Mouse (Mus musculus): ENCODE results near the gene Adarb1.
A peak's percentile ranks its signal among the peaks of the same experiment; 100 is the strongest.

The Adarb1 gene

DNA sequence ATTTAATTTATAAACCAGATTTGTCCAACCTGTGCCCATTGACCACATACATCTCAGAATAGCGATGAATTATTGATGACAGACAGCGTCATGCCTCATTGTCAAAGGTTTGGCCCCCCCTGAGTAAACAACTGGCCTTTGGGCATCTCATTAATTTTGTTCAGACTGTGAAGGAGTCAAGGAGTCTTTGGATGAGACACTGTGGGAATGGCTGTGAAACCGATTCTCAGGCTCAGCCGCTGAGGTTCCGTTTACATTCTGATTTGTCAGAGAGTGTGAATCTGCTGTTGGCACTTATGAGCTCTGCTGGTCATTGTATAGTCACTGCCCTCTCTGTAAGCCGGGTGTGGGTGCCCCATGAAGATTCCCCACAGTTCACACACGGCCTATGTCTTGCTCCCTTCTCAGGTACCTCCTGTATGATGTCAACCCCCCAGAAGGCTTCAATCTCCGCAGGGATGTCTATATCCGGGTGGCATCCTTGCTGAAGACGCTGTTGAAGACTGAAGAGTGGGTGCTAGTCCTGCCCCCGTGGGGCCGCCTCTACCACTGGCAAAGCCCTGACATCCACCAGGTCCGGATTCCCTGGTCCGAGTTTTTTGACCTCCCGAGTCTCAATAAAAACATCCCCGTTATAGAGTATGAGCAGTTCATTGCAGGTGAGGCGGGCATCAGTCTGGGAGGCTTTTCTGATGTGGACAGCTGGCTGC, 157.7 kb downstream of the Adarb1 start:
- DNase-seq (ENCODE audit: low spot score) = no peak

DNA sequence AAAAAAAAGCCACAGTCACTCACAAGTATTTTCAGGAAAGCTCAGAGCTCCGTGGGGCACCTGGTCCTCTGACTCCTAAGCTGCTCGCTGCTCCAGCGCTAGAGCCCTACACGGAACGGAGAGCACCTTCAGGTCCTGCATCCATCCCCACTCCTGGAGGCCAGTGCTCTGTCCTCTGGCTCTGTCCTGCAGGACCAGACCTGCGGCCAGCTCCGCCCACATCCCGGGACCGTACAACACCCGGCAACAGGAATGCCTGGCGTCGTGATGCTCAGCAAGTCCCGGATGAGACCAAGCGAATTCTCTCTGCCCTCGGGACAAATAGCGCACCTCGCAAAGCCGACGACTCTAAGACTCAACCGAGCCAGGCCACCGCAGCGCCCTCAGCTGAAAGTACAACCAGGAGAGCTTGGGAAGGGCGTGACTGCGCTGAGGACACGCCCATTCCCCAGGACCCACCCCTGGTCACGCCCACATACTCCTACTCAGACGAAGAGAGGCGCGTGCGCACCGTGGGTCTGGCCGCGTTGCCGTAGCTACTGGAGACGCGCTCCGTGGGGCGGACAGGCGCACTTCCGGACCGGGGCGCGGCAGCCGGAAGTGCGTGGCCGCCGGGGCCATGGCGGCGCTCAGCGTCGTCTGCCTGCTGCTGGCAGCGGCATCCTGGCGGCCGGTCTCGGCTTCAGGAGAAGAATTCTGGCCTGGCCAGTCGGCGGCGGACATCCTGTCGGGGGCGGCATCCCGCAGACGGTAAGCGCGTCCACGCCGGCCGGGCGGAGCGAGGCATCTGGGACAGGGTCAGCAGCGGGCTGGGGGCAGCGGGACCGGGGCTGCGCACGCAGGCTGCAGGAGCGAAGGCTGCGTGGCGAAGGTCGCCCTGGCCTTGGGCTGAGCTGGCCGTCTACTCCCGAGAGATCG, 159.1 kb downstream of the Adarb1 start, which contains the start of gene Pofut2:
TSS of gene Pofut2 (plus strand) at position 515 of the 918 bp plus-strand sequence.
- DNase-seq (ENCODE audit: low spot score) = peak; percentile 89

DNA sequence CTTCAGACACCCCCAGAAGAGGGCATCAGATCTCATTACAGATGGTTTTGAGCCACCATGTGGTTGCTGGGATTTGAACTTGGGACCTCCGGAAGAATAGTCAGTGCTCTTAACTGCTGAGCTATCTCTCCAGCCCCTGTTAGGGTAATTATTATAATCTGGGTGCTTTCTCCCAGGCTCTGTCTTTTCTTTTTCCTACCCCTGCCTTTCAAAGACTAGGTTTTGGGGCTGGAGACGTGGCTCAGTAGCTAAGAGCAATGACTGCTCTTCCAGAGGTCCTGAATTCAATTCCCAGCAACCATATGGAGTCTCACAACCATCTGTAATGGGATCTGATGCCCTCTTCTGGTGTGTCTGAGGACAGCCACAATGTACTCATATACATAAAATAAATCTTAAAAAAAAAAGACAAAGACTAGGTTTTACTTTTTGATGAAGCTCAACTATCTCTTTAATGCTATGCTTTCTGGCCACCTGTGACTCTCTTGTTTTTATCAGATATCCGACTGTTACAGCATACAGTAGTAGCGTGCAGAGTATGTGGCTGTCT, 160.0 kb downstream of the Adarb1 start:
- no peak for DNase-seq (ENCODE audit: low spot score)

DNA sequence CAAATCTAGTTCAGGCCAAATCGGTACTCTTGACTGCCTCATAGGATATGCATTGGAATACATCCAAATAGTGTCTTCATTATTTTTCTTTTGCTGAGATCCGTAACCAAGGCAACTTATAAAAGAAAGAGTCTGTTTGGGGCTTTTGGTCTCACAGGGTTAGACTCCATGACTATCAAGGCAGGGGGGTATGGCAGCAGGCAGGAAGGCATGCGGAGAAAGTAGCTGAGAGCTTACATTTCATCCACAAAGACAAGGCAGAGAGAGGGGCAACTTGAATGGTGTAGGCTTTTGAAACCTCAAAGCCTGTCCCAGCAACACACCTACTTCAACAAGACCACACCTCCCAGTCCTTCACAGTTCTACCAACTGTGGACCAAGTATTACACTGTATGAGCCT, 162.4 kb downstream of the Adarb1 start:
- DNase-seq (ENCODE audit: low spot score) = no peak

DNA sequence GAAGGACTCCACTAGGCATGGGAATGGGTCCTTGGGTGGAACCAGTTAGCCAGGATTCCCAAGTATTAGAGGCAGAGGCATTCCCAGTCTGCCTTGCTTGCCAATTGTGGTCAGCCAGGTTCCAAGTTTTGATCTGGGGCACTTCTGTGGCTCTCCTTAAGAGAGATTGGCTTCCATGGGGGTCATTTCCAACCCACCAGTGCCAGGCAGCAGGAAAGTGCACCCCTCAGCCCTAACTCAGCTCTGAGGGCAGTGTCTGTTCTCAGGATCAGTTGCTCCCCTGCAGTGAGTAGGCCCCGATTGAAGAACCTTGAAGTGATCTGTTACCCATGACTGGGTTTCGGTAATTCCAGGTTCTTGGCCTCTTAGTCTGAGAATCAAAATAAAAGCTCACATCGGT, 162.8 kb downstream of the Adarb1 start:
- DNase-seq (ENCODE audit: low spot score) = no peak

DNA sequence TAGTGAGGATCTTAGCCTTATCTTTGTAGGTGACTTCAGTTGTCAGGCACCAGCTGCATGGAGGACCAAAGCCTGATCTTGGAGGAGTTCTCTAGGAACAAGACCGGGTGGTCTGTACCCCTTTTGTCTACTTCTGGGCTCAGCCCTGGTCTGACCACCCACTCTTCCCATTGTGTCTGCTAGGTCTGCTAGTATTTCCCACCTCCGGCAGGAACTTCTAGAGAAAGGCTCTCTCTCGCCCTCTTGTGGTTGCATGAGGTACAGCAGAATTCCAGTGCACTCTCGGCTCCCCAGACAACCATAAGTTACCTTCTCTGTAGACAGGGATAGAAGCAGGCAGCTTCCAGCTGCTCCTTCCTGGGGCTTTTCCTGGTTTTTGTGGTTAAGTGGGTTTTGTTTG, 165.3 kb downstream of the Adarb1 start:
- peak; percentile 81 for DNase-seq (ENCODE audit: low spot score)

DNA sequence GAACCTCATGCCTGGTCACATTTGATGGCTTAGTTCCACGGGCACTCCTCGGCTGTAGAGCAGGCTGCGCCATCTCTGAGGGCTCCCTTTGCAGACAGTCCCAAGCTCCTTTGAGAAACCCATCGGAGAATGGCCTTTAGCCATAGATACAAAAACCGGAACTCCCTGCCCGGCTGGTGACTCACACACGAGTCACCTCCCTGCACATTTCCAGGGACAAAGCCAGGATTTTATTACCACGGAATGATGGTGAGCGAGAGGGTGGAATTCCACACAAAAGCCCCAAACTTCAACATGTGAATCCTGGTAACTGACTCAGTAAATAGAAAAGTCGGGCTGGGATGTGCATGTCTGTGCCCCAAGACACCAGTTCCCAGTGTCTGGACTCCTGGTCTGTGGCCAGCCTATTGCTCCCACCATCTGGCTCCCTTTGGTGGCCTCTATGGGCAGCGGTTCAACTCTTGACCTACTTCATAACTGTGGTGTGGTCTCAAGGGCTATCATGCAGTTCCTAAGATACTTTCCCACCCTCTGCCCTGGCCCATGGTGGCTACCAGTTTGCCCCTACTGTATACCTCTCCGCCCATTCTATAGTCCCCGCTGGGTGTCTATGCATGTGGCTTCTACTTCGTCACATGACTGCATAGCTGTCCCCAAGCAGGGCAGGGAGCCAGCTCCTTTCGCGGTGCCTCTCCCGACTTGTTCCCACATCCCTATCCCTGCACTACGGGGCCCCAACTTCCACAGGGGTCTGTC, 166.1 kb downstream of the Adarb1 start:
- DNase-seq (ENCODE audit: low spot score) = peak; percentile 31

DNA sequence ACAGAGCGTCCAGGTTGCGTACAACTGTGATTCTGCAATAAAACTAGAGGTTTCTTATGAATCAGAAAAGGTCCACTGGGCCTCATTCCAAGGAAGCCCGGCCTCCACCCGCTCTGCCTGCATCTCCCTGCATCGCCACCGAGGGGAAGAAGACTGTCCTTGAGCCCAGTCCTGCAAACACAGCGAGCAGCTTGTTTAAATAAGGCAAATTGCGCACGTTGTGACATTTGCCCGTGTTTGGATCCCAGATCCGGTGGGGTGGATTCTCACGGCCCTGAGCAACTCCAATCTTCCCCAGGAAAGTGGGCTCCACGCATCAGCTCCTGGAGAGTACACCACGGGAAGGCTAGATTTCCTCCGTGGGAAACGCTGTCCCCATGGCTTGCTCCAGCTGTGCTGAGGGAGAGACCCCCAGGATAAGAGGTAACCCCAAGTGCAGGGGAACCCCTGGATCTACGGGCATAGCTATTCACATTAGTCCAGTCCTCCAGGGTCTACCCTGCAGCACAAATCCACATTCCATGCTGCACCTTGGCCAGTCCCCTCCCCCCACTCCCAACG, 166.8 kb downstream of the Adarb1 start:
- DNase-seq (ENCODE audit: low spot score) = peak; percentile 38

DNA sequence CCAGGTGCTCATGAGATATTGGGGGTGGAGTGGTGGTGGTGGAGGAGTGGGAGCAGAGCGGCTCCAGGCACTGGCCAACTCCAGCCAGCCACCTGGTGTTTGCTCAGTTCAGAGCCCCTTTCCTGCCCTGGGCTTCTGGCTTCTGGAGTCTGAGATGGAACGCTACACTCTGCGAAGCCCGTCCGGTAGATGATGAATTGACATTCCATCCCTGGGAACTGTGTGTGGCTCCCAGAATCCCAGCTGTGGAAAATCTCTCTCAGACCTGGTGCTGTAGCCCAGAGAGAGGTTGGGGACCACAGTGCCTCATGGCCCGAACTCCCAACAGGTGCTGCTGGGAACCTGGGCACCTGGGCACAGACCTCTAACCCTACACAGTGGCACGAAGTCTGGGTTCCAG, 170.4 kb downstream of the Adarb1 start:
- DNase-seq (ENCODE audit: low spot score) = no peak

DNA sequence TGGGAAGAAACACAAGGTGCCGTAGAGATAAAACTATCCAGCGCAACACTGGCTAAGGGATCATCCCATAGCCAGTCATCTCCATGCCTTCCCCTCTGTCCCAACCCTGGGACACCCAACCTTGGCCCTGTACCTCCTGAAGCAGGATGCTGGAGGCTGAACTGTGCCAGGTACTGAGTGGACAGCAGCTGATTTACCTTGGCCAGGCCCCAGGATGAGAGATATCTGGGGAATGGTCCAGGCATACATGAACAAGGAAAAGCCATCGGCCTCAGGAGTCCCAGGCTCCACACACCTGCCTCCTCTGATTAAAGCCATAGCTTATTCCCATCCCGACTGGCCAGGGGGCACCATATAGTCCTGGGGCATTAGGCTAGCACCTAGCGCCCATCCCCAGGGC, 171.0 kb downstream of the Adarb1 start:
- no peak for DNase-seq (ENCODE audit: low spot score)

DNA sequence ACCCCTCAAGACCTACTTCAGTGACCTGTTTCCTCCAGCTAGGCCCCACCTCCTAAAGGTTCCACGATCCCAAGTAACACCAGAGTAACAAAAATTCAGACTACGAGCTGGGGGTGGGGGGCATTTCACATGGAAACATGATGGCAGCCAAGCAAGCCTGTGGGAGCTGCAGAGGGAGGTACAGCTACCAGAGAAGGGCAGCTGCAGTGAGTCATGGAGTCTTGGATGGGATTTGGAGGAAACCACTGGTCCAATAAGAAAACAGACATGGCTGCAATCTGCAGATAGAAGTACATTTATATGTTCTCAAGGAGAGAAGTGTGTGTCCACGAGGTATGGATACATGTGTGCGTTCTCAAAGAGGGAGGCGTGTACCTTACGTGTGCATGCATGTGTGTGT, 173.3 kb downstream of the Adarb1 start:
- DNase-seq (ENCODE audit: low spot score) = no peak

DNA sequence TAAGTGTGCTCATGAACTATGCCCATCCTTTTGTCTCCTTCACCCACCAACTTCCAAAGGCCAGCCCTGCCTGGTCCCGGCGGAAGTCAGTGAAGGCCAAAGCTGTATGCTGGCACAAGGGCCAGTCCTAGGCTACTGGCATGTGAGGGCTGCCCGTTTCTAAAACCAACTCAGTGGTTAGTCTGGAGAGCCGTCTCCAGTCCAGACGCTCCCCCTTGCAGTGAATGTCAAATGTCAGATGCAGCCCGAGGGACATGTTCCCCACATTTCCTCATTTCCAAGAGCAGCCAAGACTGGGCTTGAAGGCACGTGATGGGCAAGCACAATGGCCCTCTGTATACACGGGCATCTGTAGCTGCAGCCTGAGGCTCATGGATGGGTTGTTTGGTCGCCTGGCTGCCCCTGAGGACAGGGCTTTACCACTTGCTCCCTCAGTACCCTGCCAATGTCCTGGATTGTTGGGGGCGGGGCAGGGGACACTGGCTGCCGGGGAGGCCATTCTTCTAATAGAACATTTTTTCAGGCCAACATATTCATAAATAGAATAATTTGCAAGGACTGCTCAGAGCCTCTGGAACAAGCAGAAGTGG, 174.4 kb downstream of the Adarb1 start:
- DNase-seq (ENCODE audit: low spot score) = no peak

DNA sequence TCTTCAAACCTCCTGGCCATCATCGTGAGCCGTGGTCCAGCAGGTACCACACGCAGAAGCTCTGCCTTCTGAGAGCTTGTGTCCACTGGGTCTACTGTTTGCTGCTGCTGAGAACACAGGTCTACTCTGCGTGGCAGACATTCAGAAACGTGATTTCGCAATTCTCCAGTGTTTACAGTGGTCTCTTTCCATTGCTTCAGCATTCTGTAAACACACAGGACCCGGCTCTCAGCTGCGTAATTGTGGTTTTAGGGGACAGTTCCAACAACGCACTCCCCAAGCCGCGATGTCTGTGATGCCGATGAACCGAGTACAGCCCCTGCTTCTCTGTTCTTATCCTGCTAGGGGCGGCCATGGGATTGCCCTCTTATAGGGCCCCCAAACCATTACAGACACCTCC, 175.2 kb downstream of the Adarb1 start:
- DNase-seq (ENCODE audit: low spot score) = no peak

DNA sequence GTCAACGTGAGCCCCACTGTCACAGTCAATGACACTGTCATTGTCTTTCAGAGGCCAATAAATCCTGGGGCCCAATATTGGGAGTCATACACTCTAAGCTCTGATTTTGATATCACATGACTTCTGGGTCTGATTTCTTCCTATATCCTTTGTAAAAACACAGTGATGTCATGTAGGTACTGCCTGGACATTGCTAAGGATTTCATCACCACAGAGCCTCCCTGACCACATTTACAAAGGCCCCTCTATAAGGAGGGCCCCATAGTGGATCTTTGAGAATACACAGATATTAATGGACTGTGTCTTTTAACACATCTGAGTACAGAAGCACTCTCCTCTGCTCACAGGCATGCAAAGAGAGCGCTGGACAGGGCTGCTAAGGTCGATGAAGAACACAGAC, 175.7 kb downstream of the Adarb1 start:
- no peak for DNase-seq (ENCODE audit: low spot score)

DNA sequence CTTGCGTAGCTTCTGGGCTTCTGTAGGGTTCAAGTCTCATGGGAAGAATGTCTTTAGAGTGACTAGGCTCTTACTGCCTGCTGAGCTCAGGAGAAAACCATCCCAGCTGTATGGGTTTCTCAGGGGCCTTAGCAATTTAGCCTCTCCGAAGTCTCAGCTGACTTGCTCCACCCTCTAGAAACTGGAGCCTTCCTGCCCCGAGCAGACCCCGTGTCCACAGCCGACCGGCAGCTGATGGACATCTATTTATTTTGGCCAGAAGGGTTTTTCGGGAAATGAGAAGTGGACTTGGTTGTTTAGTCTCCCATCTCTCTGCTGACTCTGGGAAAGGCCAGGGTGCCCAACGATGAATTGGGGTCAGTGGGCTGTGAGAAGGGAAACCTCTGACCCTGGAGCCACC, 177.3 kb downstream of the Adarb1 start:
- DNase-seq (ENCODE audit: low spot score) = no peak
